Mouse (Mus musculus) lung, embryonic 15.5 days (tissue): ENCODE results near the gene Top3b. TPM values are rescaled to one million over a fixed set of nuclear protein-coding genes. Genes with fewer than 3 reads are reported as not detected.

Experiments
- ATAC-seq: fragments of 200-750 bp; cut with Nextera tagmentation; 2 replicates; pipeline ENCODE4 v1.8.0; 2017; ENCODE audit warnings: moderate number of reproducible peaks, borderline replicate concordance; ENCODE audit not compliant: low FRiP score, low TSS enrichment; ENCODE audit errors: extremely low read depth
- H3K27ac ChIP-seq: fragments of 300-500 bp; sonication (generic); 2 replicates; pipeline ENCODE4 v1.5.1; 2015; ENCODE audit warnings: moderate library complexity, mild to moderate bottlenecking, inconsistent platforms
- H3K27me3 ChIP-seq: fragments of 300-500 bp; sonication (generic); 2 replicates; pipeline ENCODE4 v1.6.1; 2015; ENCODE audit warnings: inconsistent platforms
- H3K36me3 ChIP-seq: fragments of 300-500 bp; sonication (generic); 2 replicates; pipeline ENCODE4 v1.6.1; 2015; ENCODE audit warnings: inconsistent platforms
- H3K4me1 ChIP-seq: fragments of 300-500 bp; sonication (generic); 2 replicates; pipeline ENCODE4 v1.6.1; 2015; ENCODE audit warnings: inconsistent platforms
- H3K4me2 ChIP-seq: fragments of 300-500 bp; sonication (generic); 2 replicates; pipeline ENCODE4 v1.6.1; 2015; ENCODE audit warnings: inconsistent platforms, mild to moderate bottlenecking, moderate library complexity
- H3K4me3 ChIP-seq: fragments of 300-500 bp; sonication (generic); 2 replicates; pipeline ENCODE4 v1.5.1; 2015; ENCODE audit warnings: mild to moderate bottlenecking, inconsistent platforms
- H3K9ac ChIP-seq: fragments of 300-500 bp; sonication (generic); 2 replicates; pipeline ENCODE4 v1.6.1; 2015; ENCODE audit warnings: inconsistent platforms
- H3K9me3 ChIP-seq: fragments of 300-500 bp; sonication (generic); 2 replicates; pipeline ENCODE4 v1.6.1; 2016; ENCODE audit warnings: inconsistent platforms
- WGBS: fragments of 180-500 bp; shearing (Covaris S2); methylation state at CpG from one replicate; pipeline ENCODE4 v1.1.7; 2015; 5-methylcytosine and 5-hydroxymethylcytosine counted together
- polyA plus RNA-seq: library from polyadenylated mRNA; unstranded; fragments of >200 nt; fragmentation: Nextera tagmentation; extraction: Ambion mirVana; gene quantifications from 2 replicates; pipeline ENCODE4 v1.2.1, GENCODE M21; 2015

Top3b gene
- polyA plus RNA-seq, 1 experiment from 2014 or later: 69.9 TPM

GRCm38 (mm10) chr16:16941078-16941477 is 70.5 kb downstream of the Top3b start:
- no peak overlapping the region for H3K4me3 ChIP-seq
- H3K27ac ChIP-seq: no peak overlapping the region
- no peaks in the 10 kb centered on the region for H3K9me3 ChIP-seq
- no peak overlapping the region for H3K4me2 ChIP-seq
- no peak for ATAC-seq
- H3K36me3 ChIP-seq: no peaks in the 10 kb centered on the region
- WGBS: 88% methylated on average over 2 of the region's 2 CpGs
- no peaks in the 10 kb centered on the region for H3K27me3 ChIP-seq
- no peak overlapping the region for H3K9ac ChIP-seq
- H3K4me1 ChIP-seq: no peaks in the 10 kb centered on the region

Other genes with a start within 250 kb of the Top3b start
- gene Olfr19, start 194.3 kb upstream of the Top3b start, polyA plus RNA-seq: not detected in 2 replicates
- 3.6 and 4.9 TPM in 2 replicates for gene Spag6l, start 41.3 kb upstream of the Top3b start, polyA plus RNA-seq
- gene Igll1, start 6.8 kb upstream of the Top3b start, polyA plus RNA-seq: 0.38 and 0.82 TPM in 2 replicates
- 2.6 and 3.2 TPM in 2 replicates for gene Vpreb1, start 107 bp downstream of the Top3b start, polyA plus RNA-seq
- 35.6 and 36.7 TPM in 2 replicates for gene Ppm1f, start 25.7 kb downstream of the Top3b start, polyA plus RNA-seq
- 158 and 166 TPM in 2 replicates for gene Mapk1, start 112.6 kb downstream of the Top3b start, polyA plus RNA-seq
- gene Ypel1, start 199.0 kb downstream of the Top3b start, polyA plus RNA-seq: 26.7 and 27.2 TPM in 2 replicates
- gene Ppil2, start 240.5 kb downstream of the Top3b start, polyA plus RNA-seq: 127 and 146 TPM in 2 replicates